Mouse (Mus musculus) bone marrow, adult 2 months (tissue): ENCODE results near the gene Dennd1c.

ENCODE experiments used
- CTCF ChIP-seq: fragments of 200-500 bp; IDR thresholded peaks from 2 replicates; pipeline ENCODE4 v1.5.1; 2011; ENCODE audit warnings: low read length, control low read depth; ENCODE audit not compliant: control insufficient read depth, insufficient read depth
- POLR2A ChIP-seq: fragments of 200-500 bp; IDR thresholded peaks from 2 replicates; pipeline ENCODE4 v1.6.1; 2011; ENCODE audit warnings: low read depth, mild to moderate bottlenecking, control low read depth, low read length, borderline replicate concordance; ENCODE audit not compliant: control insufficient read depth

- TF ChIP-seq CTCF: no peak
- no peak for TF ChIP-seq POLR2A
Observed at GRCm38 (mm10) chr17:57070699-57071098, 7.6 kb downstream of the Dennd1c start.
